Mouse (Mus musculus) ES-Bruce4 (cell line): ENCODE measurements around the gene Clasp1.

Experiments used
- CTCF ChIP-seq: IDR thresholded peaks from one replicate; pipeline ENCODE4 v1.8.1; 2011; ENCODE audit warnings: low read depth, low read length
- EP300 ChIP-seq: IDR thresholded peaks from 2 replicates; pipeline ENCODE4 v1.6.1; 2011; ENCODE audit warnings: low read depth, low read length; ENCODE audit not compliant: insufficient read depth

GRCm38 (mm10) chr1:118645701-118646100 lies 256.8 kb downstream of the Clasp1 start:
- TF ChIP-seq CTCF (no peak), EP300 (peak; percentile 100)
